Comparison of ENCODE assay signal across 11 mouse cellular contexts in genomic region chr17:71548586-71548985, GRCm38 (mm10). TPM values are rescaled to one million over a fixed set of nuclear protein-coding genes. Genes with fewer than 3 reads are reported as not detected.
DNase-seq lines count a peak whose midpoint lies in the region; ATAC-seq and TF ChIP-seq lines count a peak whose summit lies in the region.
"Had no signal": no experiment of that assay in that cellular context is flagged by ENCODE, and none has a peak within 500 bp of the region (broad histone marks: within the 10 kb centered on the region; RNA-seq: fewer than 3 reads in every experiment).

No protein-coding gene starts in this region.

- H3K4me2 ChIP-seq in forebrain, embryonic 14.5 days (ENCODE audit: low read length): no peak overlapping the region
- no peak overlapping the region for H3K4me2 ChIP-seq in forebrain, embryonic 16.5 days (ENCODE audit: low read length)
- H3K4me2 ChIP-seq in liver, embryonic 14.5 days (ENCODE audit: low read depth): no peak overlapping the region
- H3K4me2 ChIP-seq: embryonic facial prominence, embryonic 12.5 days had no signal

- no peaks in the 10 kb centered on the region; the same call in 1 of the 2 replicates for H3K4me1 ChIP-seq in forebrain, embryonic 14.5 days (ENCODE audit: control insufficient read depth, insufficient read depth, low read length)
- H3K4me1 ChIP-seq in forebrain, embryonic 16.5 days (replicated peaks; ENCODE audit: control insufficient read depth, insufficient read depth, low read length): peaks cover 8% of the 10 kb centered on the region
- peaks cover 4 to 6% of the 10 kb centered on the region in 2 experiments for H3K4me1 ChIP-seq in liver, embryonic 14.5 days (replicated peaks; ENCODE audit: control insufficient read depth in 2 of 2, insufficient read depth in 2 of 2, low read length in 1 of 2)

- no peak overlapping the region for H3K9ac ChIP-seq in forebrain, embryonic 14.5 days (ENCODE audit: low read length)
- H3K9ac ChIP-seq in forebrain, embryonic 16.5 days (replicated peaks; ENCODE audit: low read depth, low read length): no peak overlapping the region
- no peak overlapping the region for H3K9ac ChIP-seq in liver, embryonic 14.5 days (replicated peaks)
- H3K9ac ChIP-seq: embryonic facial prominence, embryonic 12.5 days had no signal

- TF ChIP-seq CTCF in liver, embryonic 14.5 days (IDR thresholded peaks at IDR 0.05; ENCODE audit: low read depth): peak; percentile 60; the same call in 1 of the 2 replicates

- no peak for TF ChIP-seq EP300 in liver, embryonic 14.5 days (IDR thresholded peaks at IDR 0.05; ENCODE audit: low read depth)

- peak; percentile 66 for DNase-seq in forebrain, embryonic 14.5 days (ENCODE audit: low spot score)
- DNase-seq in liver, embryonic 14.5 days (ENCODE audit: low read depth in 3 of 3, low spot score in 3 of 3): no peak
- no peak for DNase-seq in liver
- peak; percentile 50 for DNase-seq in MEL-GATA-1-ER (ENCODE audit: extremely low read depth, low read depth)
- peak; percentile 34 for DNase-seq in lung, postnatal 36 days
- DNase-seq in heart, adult 11 months: no peak
- DNase-seq in gastrocnemius, postnatal 36 days: no peak
- DNase-seq: right cerebral cortex, postnatal 4 days had no signal

- H3K36me3 ChIP-seq in forebrain, embryonic 14.5 days (ENCODE audit: control insufficient read depth, insufficient read depth, low read length): no peaks in the 10 kb centered on the region
- no peaks in the 10 kb centered on the region for H3K36me3 ChIP-seq in forebrain, embryonic 16.5 days (ENCODE audit: control insufficient read depth, insufficient read depth)
- no peaks in the 10 kb centered on the region for H3K36me3 ChIP-seq in liver, embryonic 14.5 days (replicated peaks; ENCODE audit: control insufficient read depth, insufficient read depth, low read depth)
- H3K36me3 ChIP-seq: embryonic facial prominence, embryonic 12.5 days; heart, embryonic 10.5 days had no signal

- no peak overlapping the region for H3K27ac ChIP-seq in forebrain, embryonic 14.5 days (ENCODE audit: low read depth, low read length)
- H3K27ac ChIP-seq in forebrain, embryonic 16.5 days (ENCODE audit: low read length): no peak overlapping the region
- H3K27ac ChIP-seq in liver, embryonic 14.5 days: no peak overlapping the region
- H3K27ac ChIP-seq: embryonic facial prominence, embryonic 12.5 days; heart, embryonic 10.5 days had no signal

- intact Hi-C loops in gastrocnemius, postnatal 36 days (cut with DNase I): no loop called here

- 20% methylated on average over 1 of the region's 1 CpGs for WGBS in forebrain, embryonic 14.5 days
- WGBS in forebrain, embryonic 16.5 days: 0% methylated on average over 1 of the region's 1 CpGs
- WGBS in liver, embryonic 14.5 days (ENCODE audit: insufficient replicate concordance): 0% methylated on average over 1 of the region's 1 CpGs

- H3K27me3 ChIP-seq in forebrain, embryonic 14.5 days (replicated peaks; ENCODE audit: control insufficient read depth, insufficient read depth, low read length): peaks cover 4% of the 10 kb centered on the region; the same call in 1 of the 2 replicates
- H3K27me3 ChIP-seq in forebrain, embryonic 16.5 days (replicated peaks; ENCODE audit: control insufficient read depth, insufficient read depth, low read length): peaks cover 5% of the 10 kb centered on the region; the same call in 1 of the 2 replicates
- H3K27me3 ChIP-seq in liver, embryonic 14.5 days (ENCODE audit: control insufficient read depth, insufficient read depth, low read length): peaks cover 24% of the 10 kb centered on the region

- no peak for ATAC-seq in forebrain, embryonic 14.5 days
- ATAC-seq in forebrain, embryonic 16.5 days: no peak
- no peak for ATAC-seq in liver, embryonic 14.5 days (ENCODE audit: insufficient read depth)

- H3K9me3 ChIP-seq in forebrain, embryonic 14.5 days (replicated peaks; ENCODE audit: control insufficient read depth, low read length): no peaks in the 10 kb centered on the region
- H3K9me3 ChIP-seq in forebrain, embryonic 16.5 days (ENCODE audit: control insufficient read depth, low read length): no peaks in the 10 kb centered on the region
- no peaks in the 10 kb centered on the region for H3K9me3 ChIP-seq in liver, embryonic 14.5 days (ENCODE audit: control insufficient read depth, low read length)
- H3K9me3 ChIP-seq: embryonic facial prominence, embryonic 12.5 days; heart, embryonic 10.5 days had no signal

- H3K4me3 ChIP-seq in forebrain, embryonic 14.5 days (ENCODE audit: low read depth, low read length): no peak overlapping the region
- H3K4me3 ChIP-seq in forebrain, embryonic 16.5 days (replicated peaks; ENCODE audit: low read length): no peak overlapping the region
- no peak overlapping the region for H3K4me3 ChIP-seq in liver, embryonic 14.5 days (ENCODE audit: insufficient read depth in 1 of 2, low read depth in 2 of 2, low read length in 2 of 2)
- H3K4me3 ChIP-seq: embryonic facial prominence, embryonic 12.5 days; heart, embryonic 10.5 days had no signal

RNA-seq across cellular contexts. Expression of gene Spdya, which starts 3.3 kb away (rescaled TPM):
- polyA plus RNA-seq in forebrain, embryonic 14.5 days (2014; fragmentation: Nextera tagmentation; extraction: Ambion mirVana): 1.4 and 1.7 TPM in 2 replicates
- 0.78 and 1.6 TPM in 2 replicates for polyA plus RNA-seq in forebrain, embryonic 16.5 days (2015; fragmentation: Nextera tagmentation; extraction: Ambion mirVana)
- 0.04 TPM in 1 of 2 replicates, not detected in the other for polyA plus RNA-seq in liver, embryonic 14.5 days (2012; rRNA removed)
- polyA plus RNA-seq in liver, embryonic 14.5 days (2014; fragmentation: Nextera tagmentation; extraction: Ambion mirVana): 0.11 and 0.20 TPM in 2 replicates
- total RNA-seq in gastrocnemius, postnatal 36 days (2021): under 1 TPM; 0.31 to 0.35 TPM

RNA-seq across cellular contexts. Expression of gene Ndc80, which starts 21.9 kb away (rescaled TPM):
- 22.7 and 25.2 TPM in 2 replicates for polyA plus RNA-seq in forebrain, embryonic 14.5 days (2014; fragmentation: Nextera tagmentation; extraction: Ambion mirVana)
- 17.7 and 21.1 TPM in 2 replicates for polyA plus RNA-seq in forebrain, embryonic 16.5 days (2015; fragmentation: Nextera tagmentation; extraction: Ambion mirVana)
- 5.5 and 16.1 TPM in 2 replicates for polyA plus RNA-seq in liver, embryonic 14.5 days (2012; rRNA removed)
- polyA plus RNA-seq in liver, embryonic 14.5 days (2014; fragmentation: Nextera tagmentation; extraction: Ambion mirVana): 33.3 and 34.2 TPM in 2 replicates
- total RNA-seq in gastrocnemius, postnatal 36 days (2021): under 1 TPM; 0.33 to 0.57 TPM

Comparison
In these comparisons a context has a peak if more than half of its experiments do, and no peak if none do; other contexts are left out.
1. DNase-seq: peak in forebrain, embryonic 14.5 days (single experiment), MEL-GATA-1-ER (single experiment) and lung, postnatal 36 days (single experiment); none in liver, embryonic 14.5 days (0 of 3), liver (single experiment), heart, adult 11 months (single experiment) and gastrocnemius, postnatal 36 days (0 of 2).